ENCODE assay signal across 13 mouse cellular contexts in genomic region chr5:129731021-129731420, GRCm38 (mm10). TPM values are rescaled to one million over a fixed set of nuclear protein-coding genes. Genes with fewer than 3 reads are reported as not detected.
DNase-seq lines count a peak whose midpoint lies in the region; ATAC-seq and TF ChIP-seq lines count a peak whose summit lies in the region.
"Had no signal": no experiment of that assay in that cellular context is flagged by ENCODE, and none has a peak within 500 bp of the region (broad histone marks: within the 10 kb centered on the region; RNA-seq: fewer than 3 reads in every experiment).

No protein-coding gene starts in this region.

- H3K4me1 ChIP-seq in intestine, embryonic 15.5 days (replicated peaks), result peaks cover 19% of the 10 kb centered on the region
- H3K4me1 ChIP-seq in intestine, embryonic 16.5 days (ENCODE audit: control insufficient read depth, insufficient read depth, low read length), result peaks cover 29% of the 10 kb centered on the region
- peaks cover 33% of the 10 kb centered on the region for H3K4me1 ChIP-seq in heart, postnatal 0 days (ENCODE audit: control insufficient read depth, insufficient read depth)
- H3K4me1 ChIP-seq in forebrain, embryonic 10.5 days, result peaks cover 38% of the 10 kb centered on the region

- no peak overlapping the region for H3K27ac ChIP-seq in intestine, embryonic 15.5 days
- H3K27ac ChIP-seq in intestine, embryonic 16.5 days (ENCODE audit: low read length), result no peak overlapping the region
- H3K27ac ChIP-seq in heart, postnatal 0 days (ENCODE audit: low read depth), result peak overlapping the region; percentile 91
- no peak overlapping the region for H3K27ac ChIP-seq in forebrain, embryonic 10.5 days
- H3K27ac ChIP-seq: left cerebral cortex, adult 2 months had no signal

- no peak overlapping the region for H3K4me3 ChIP-seq in intestine, embryonic 15.5 days (replicated peaks)
- H3K4me3 ChIP-seq in intestine, embryonic 16.5 days (ENCODE audit: low read length), result no peak overlapping the region
- H3K4me3 ChIP-seq in heart, postnatal 0 days (ENCODE audit: low read depth, low read length), result no peak overlapping the region
- H3K4me3 ChIP-seq in myocyte, result no peak overlapping the region
- H3K4me3 ChIP-seq in forebrain, embryonic 10.5 days, result no peak overlapping the region
- H3K4me3 ChIP-seq: left cerebral cortex, adult 2 months had no signal

- H3K9ac ChIP-seq in intestine, embryonic 15.5 days, result no peak overlapping the region
- H3K9ac ChIP-seq in intestine, embryonic 16.5 days (ENCODE audit: low read depth, low read length), result no peak overlapping the region
- H3K9ac ChIP-seq in heart, postnatal 0 days (replicated peaks; ENCODE audit: low read depth, low read length), result no peak overlapping the region
- H3K9ac ChIP-seq: forebrain, postnatal 0 days had no signal

- no peak for TF ChIP-seq POLR2A in myocyte (IDR thresholded peaks at IDR 0.05; ENCODE audit: insufficient read length, low read depth)

- no peak overlapping the region for H3K4me2 ChIP-seq in intestine, embryonic 15.5 days (replicated peaks)
- H3K4me2 ChIP-seq in intestine, embryonic 16.5 days (ENCODE audit: low read depth, low read length), result no peak overlapping the region
- peak overlapping the region; percentile 25; the same call in 1 of the 2 replicates for H3K4me2 ChIP-seq in heart, postnatal 0 days (ENCODE audit: low read depth, low read length)
- H3K4me2 ChIP-seq in myocyte (ENCODE audit: low read depth), result peak overlapping the region; percentile 35

- no peaks in the 10 kb centered on the region for H3K36me3 ChIP-seq in intestine, embryonic 15.5 days
- no peaks in the 10 kb centered on the region for H3K36me3 ChIP-seq in intestine, embryonic 16.5 days (ENCODE audit: control insufficient read depth, insufficient read depth, low read length)
- no peaks in the 10 kb centered on the region for H3K36me3 ChIP-seq in heart, postnatal 0 days (replicated peaks; ENCODE audit: control insufficient read depth, insufficient read depth, low read length)
- H3K36me3 ChIP-seq in myocyte (ENCODE audit: control insufficient read depth, insufficient read depth), result no peaks in the 10 kb centered on the region
- H3K36me3 ChIP-seq in forebrain, embryonic 10.5 days (replicated peaks), result peaks cover 16% of the 10 kb centered on the region

- 0 out of 2 replicates have a peak, but pooled peaks have one; percentile 35 for TF ChIP-seq EP300 in heart, postnatal 0 days (IDR thresholded peaks at IDR 0.05; ENCODE audit: low read depth)

- peaks cover 45% of the 10 kb centered on the region for H3K79me2 ChIP-seq in myocyte (ENCODE audit: control insufficient read depth, insufficient read depth)

- intact Hi-C loops in gastrocnemius, postnatal 14 days (cut with DNase I; ENCODE audit: low total_unique reads), result no loop called here

- peak overlapping the region; percentile 6 for H3ac ChIP-seq in myocyte (ENCODE audit: control insufficient read depth, insufficient read length)

- WGBS in intestine, embryonic 15.5 days, result 64% methylated on average over 5 of the region's 5 CpGs
- WGBS in intestine, embryonic 16.5 days, result 54% methylated on average over 5 of the region's 5 CpGs
- 34% methylated on average over 5 of the region's 5 CpGs for whole genome bisulfite sequencing in heart, postnatal 0 days
- 84% methylated on average over 5 of the region's 5 CpGs for WGBS in forebrain, embryonic 10.5 days

- no peaks in the 10 kb centered on the region for H3K9me3 ChIP-seq in intestine, embryonic 15.5 days
- no peaks in the 10 kb centered on the region for H3K9me3 ChIP-seq in intestine, embryonic 16.5 days (ENCODE audit: control insufficient read depth, low read length)
- no peaks in the 10 kb centered on the region for H3K9me3 ChIP-seq in heart, postnatal 0 days (replicated peaks; ENCODE audit: control insufficient read depth, low read length)
- H3K9me3 ChIP-seq in forebrain, embryonic 10.5 days, result no peaks in the 10 kb centered on the region

- TF ChIP-seq CTCF in heart, postnatal 0 days (IDR thresholded peaks at IDR 0.05; ENCODE audit: low read depth), result no peak

- H3K27me3 ChIP-seq in intestine, embryonic 15.5 days (replicated peaks), result no peaks in the 10 kb centered on the region
- H3K27me3 ChIP-seq in intestine, embryonic 16.5 days (replicated peaks; ENCODE audit: control insufficient read depth, insufficient read depth, low read length), result no peaks in the 10 kb centered on the region
- no peaks in the 10 kb centered on the region for H3K27me3 ChIP-seq in heart, postnatal 0 days (ENCODE audit: control insufficient read depth, insufficient read depth, low read length)
- no peaks in the 10 kb centered on the region for H3K27me3 ChIP-seq in myocyte (ENCODE audit: control insufficient read depth, insufficient read depth, insufficient read length)
- no peaks in the 10 kb centered on the region for H3K27me3 ChIP-seq in forebrain, embryonic 10.5 days (ENCODE audit: poor library complexity, severe bottlenecking)
- H3K27me3 ChIP-seq: CH12.LX had no signal

- 0 out of 2 replicates have a peak, but pooled peaks have one; percentile 4 for ATAC-seq in intestine, embryonic 15.5 days
- ATAC-seq in intestine, embryonic 16.5 days, result no peak
- ATAC-seq in heart, postnatal 0 days (ENCODE audit: insufficient read depth, low read depth), result peak; percentile 87
- ATAC-seq: forebrain, postnatal 0 days had no signal

- peak; percentile 34 for DNase-seq in gastrocnemius, postnatal 14 days
- peak; percentile 71 for DNase-seq in heart, postnatal 0 days (ENCODE audit: low spot score)
- DNase-seq in right cerebral cortex, postnatal 36 days (ENCODE audit: low spot score in 2 of 2), result no peak
- DNase-seq in forebrain, embryonic 10.5 days (ENCODE audit: extremely low spot score, low spot score), result no peak
- no peak for DNase-seq in kidney, postnatal 36 days
- DNase-seq: forebrain, postnatal 0 days; lung, postnatal 10 days had no signal

TF ChIP-seq in myocyte, 11 proteins besides CTCF, POLR2A, EP300 and RAD21:
- TF ChIP-seq TCF12 (IDR thresholded peaks at IDR 0.05; ENCODE audit: insufficient read depth, poor library complexity, severe bottlenecking) (no peak), TCF3 (IDR thresholded peaks at IDR 0.05; ENCODE audit: insufficient read length, low read depth) (no peak), MYOD1 (IDR thresholded peaks at IDR 0.05; ENCODE audit: control insufficient read depth in 1 of 3, insufficient read length in 2 of 3, low read depth in 2 of 3) (peak; percentile 43 to 65 (median 59)), REST (IDR thresholded peaks at IDR 0.05; ENCODE audit: insufficient read depth, insufficient read length) (no peak), POLR2AphosphoS2 (IDR thresholded peaks at IDR 0.05; ENCODE audit: insufficient read length, low read depth) (no peak), SRF (IDR thresholded peaks at IDR 0.05; ENCODE audit: control insufficient read depth, insufficient read length, low read depth) (peak; percentile 95), E2F4 (IDR thresholded peaks at IDR 0.05; ENCODE audit: insufficient read depth) (no peak), MYOG (IDR thresholded peaks at IDR 0.05; ENCODE audit: control insufficient read depth in 1 of 3, insufficient read depth in 1 of 3, insufficient read length in 2 of 3, low read depth in 2 of 3) (peak in 2 of 3 experiments; percentile 17 to 51)

RNA-seq across cellular contexts. Expression of gene Nipsnap2, which starts 6.2 kb away (rescaled TPM):
- polyA plus RNA-seq in intestine, embryonic 15.5 days (2015; fragmentation: Nextera tagmentation; extraction: Ambion mirVana), result 86.1 and 94.2 TPM in 2 replicates
- 73.9 and 80.4 TPM in 2 replicates for polyA plus RNA-seq in intestine, embryonic 16.5 days (2015; fragmentation: Nextera tagmentation; extraction: Ambion mirVana)
- total RNA-seq in gastrocnemius, postnatal 14 days (2021), result 100 to 1,000 TPM; 470 to 562 TPM
- 563 and 624 TPM in 2 replicates for total RNA-seq in heart, postnatal 0 days (2014; rRNA removed; ENCODE audit: low replicate concordance)
- polyA plus RNA-seq in heart, postnatal 0 days (2015; fragmentation: Nextera tagmentation; extraction: Ambion mirVana), result 720 and 738 TPM in 2 replicates
- 67.6 TPM for polyA plus RNA-seq in myocyte (2012; fragmentation: generic; extraction: Trizol)
- polyA plus RNA-seq in forebrain, embryonic 10.5 days (2016; fragmentation: Nextera tagmentation; extraction: Ambion mirVana), result 75.9 and 79.4 TPM in 2 replicates

RNA-seq across cellular contexts. Expression of gene Mrps17, which starts 15.7 kb away (rescaled TPM):
- 189 and 197 TPM in 2 replicates for polyA plus RNA-seq in intestine, embryonic 15.5 days (2015; fragmentation: Nextera tagmentation; extraction: Ambion mirVana)
- polyA plus RNA-seq in intestine, embryonic 16.5 days (2015; fragmentation: Nextera tagmentation; extraction: Ambion mirVana), result 183 and 196 TPM in 2 replicates
- total RNA-seq in gastrocnemius, postnatal 14 days (2021), result 10 to 100 TPM; 64.4 to 69.3 TPM
- total RNA-seq in heart, postnatal 0 days (2014; rRNA removed; ENCODE audit: low replicate concordance), result 141 and 196 TPM in 2 replicates
- 173 and 181 TPM in 2 replicates for polyA plus RNA-seq in heart, postnatal 0 days (2015; fragmentation: Nextera tagmentation; extraction: Ambion mirVana)
- 138 TPM for polyA plus RNA-seq in myocyte (2012; fragmentation: generic; extraction: Trizol)
- 173 and 181 TPM in 2 replicates for polyA plus RNA-seq in forebrain, embryonic 10.5 days (2016; fragmentation: Nextera tagmentation; extraction: Ambion mirVana)

RNA-seq across cellular contexts. Expression of gene Sept14, which starts 22.7 kb away (rescaled TPM):
- not detected in 2 replicates for polyA plus RNA-seq in intestine, embryonic 15.5 days (2015; fragmentation: Nextera tagmentation; extraction: Ambion mirVana)
- polyA plus RNA-seq in intestine, embryonic 16.5 days (2015; fragmentation: Nextera tagmentation; extraction: Ambion mirVana), result not detected in 2 replicates
- total RNA-seq in gastrocnemius, postnatal 14 days (2021), result not detected
- total RNA-seq in heart, postnatal 0 days (2014; rRNA removed; ENCODE audit: low replicate concordance), result not detected in 2 replicates
- not detected in 2 replicates for polyA plus RNA-seq in heart, postnatal 0 days (2015; fragmentation: Nextera tagmentation; extraction: Ambion mirVana)
- polyA plus RNA-seq in myocyte (2012; fragmentation: generic; extraction: Trizol), result 0.10 TPM
- polyA plus RNA-seq in forebrain, embryonic 10.5 days (2016; fragmentation: Nextera tagmentation; extraction: Ambion mirVana), result not detected in 2 replicates
- total RNA-seq: CH12.LX; forebrain, postnatal 0 days; left cerebral cortex, adult 2 months had no signal
- polyA plus RNA-seq: cortical plate, adult 2 months; forebrain, postnatal 0 days had no signal

RNA-seq across cellular contexts. Expression of gene Psph, which starts 56.2 kb away (rescaled TPM):
- 50.4 and 56.5 TPM in 2 replicates for polyA plus RNA-seq in intestine, embryonic 15.5 days (2015; fragmentation: Nextera tagmentation; extraction: Ambion mirVana)
- 48.0 and 57.1 TPM in 2 replicates for polyA plus RNA-seq in intestine, embryonic 16.5 days (2015; fragmentation: Nextera tagmentation; extraction: Ambion mirVana)
- total RNA-seq in gastrocnemius, postnatal 14 days (2021), result 10 to 100 TPM; 13.0 to 16.2 TPM
- 21.9 and 30.1 TPM in 2 replicates for total RNA-seq in heart, postnatal 0 days (2014; rRNA removed; ENCODE audit: low replicate concordance)
- 26.2 and 26.5 TPM in 2 replicates for polyA plus RNA-seq in heart, postnatal 0 days (2015; fragmentation: Nextera tagmentation; extraction: Ambion mirVana)
- 338 TPM for polyA plus RNA-seq in myocyte (2012; fragmentation: generic; extraction: Trizol)
- 42.1 and 44.9 TPM in 2 replicates for polyA plus RNA-seq in forebrain, embryonic 10.5 days (2016; fragmentation: Nextera tagmentation; extraction: Ambion mirVana)

Comparison
In these comparisons a context has a peak if more than half of its experiments do, and no peak if none do; other contexts are left out.
1. H3K4me2 ChIP-seq: peak in heart, postnatal 0 days (single experiment) and myocyte (single experiment); none in intestine, embryonic 15.5 days (single experiment) and intestine, embryonic 16.5 days (single experiment).
2. DNase-seq: peak in gastrocnemius, postnatal 14 days (single experiment) and heart, postnatal 0 days (single experiment); none in right cerebral cortex, postnatal 36 days (0 of 2), forebrain, embryonic 10.5 days (single experiment) and kidney, postnatal 36 days (0 of 2).